In genomic region chr8:83996567-83997505, GRCm38 (mm10) we compare ENCODE assay signal across 9 mouse cellular contexts. TPM values are rescaled to one million over a fixed set of nuclear protein-coding genes. Genes with fewer than 3 reads are reported as not detected.
DNase-seq lines count a peak whose midpoint lies in the region; ATAC-seq and TF ChIP-seq lines count a peak whose summit lies in the region.
"Had no signal": no experiment of that assay in that cellular context is flagged by ENCODE, and none has a peak within 500 bp of the region (broad histone marks: within the 10 kb centered on the region; RNA-seq: fewer than 3 reads in every experiment).

No protein-coding gene starts in this region.

- peaks cover 33% of the 10 kb centered on the region for H3K4me1 ChIP-seq in heart, embryonic 12.5 days (replicated peaks)
- peaks cover 23% of the 10 kb centered on the region for H3K4me1 ChIP-seq in kidney, embryonic 16.5 days (ENCODE audit: insufficient read depth, low read length)
- H3K4me1 ChIP-seq in liver, embryonic 14.5 days (replicated peaks; ENCODE audit: control insufficient read depth in 2 of 2, insufficient read depth in 2 of 2, low read length in 1 of 2) = peaks cover 17 to 25% of the 10 kb centered on the region in 2 experiments
- H3K4me1 ChIP-seq in stomach, embryonic 14.5 days (ENCODE audit: control insufficient read depth, insufficient read depth, low read length) = peaks cover 11% of the 10 kb centered on the region

- DNase-seq in brain, embryonic 18.5 days (ENCODE audit: low read depth, low spot score) = peak; percentile 73
- DNase-seq in liver, embryonic 14.5 days (ENCODE audit: low read depth in 3 of 3, low spot score in 3 of 3) = peak; percentile 76 to 79 (median 78)
- peak; percentile 85 for DNase-seq in neural tube, embryonic 10.5 days (ENCODE audit: extremely low spot score, low spot score)

- no peak for TF ChIP-seq CTCF in liver, embryonic 14.5 days (IDR thresholded peaks at IDR 0.05; ENCODE audit: low read depth)

- peak overlapping the region; percentile 93 for H3K9ac ChIP-seq in heart, embryonic 12.5 days
- peak overlapping the region; percentile 88 for H3K9ac ChIP-seq in kidney, embryonic 16.5 days (replicated peaks; ENCODE audit: low read length)
- H3K9ac ChIP-seq in liver, embryonic 14.5 days (replicated peaks) = peak overlapping the region; percentile 91
- peak overlapping the region; percentile 88 for H3K9ac ChIP-seq in stomach, embryonic 14.5 days (replicated peaks; ENCODE audit: low read depth, low read length)

- peaks cover 19% of the 10 kb centered on the region for H3K27me3 ChIP-seq in heart, embryonic 12.5 days (replicated peaks)
- H3K27me3 ChIP-seq in kidney, embryonic 16.5 days (ENCODE audit: insufficient read depth, low read length) = no peaks in the 10 kb centered on the region
- no peaks in the 10 kb centered on the region for H3K27me3 ChIP-seq in liver, embryonic 14.5 days (ENCODE audit: control insufficient read depth, insufficient read depth, low read length)
- H3K27me3 ChIP-seq in stomach, embryonic 14.5 days (ENCODE audit: control insufficient read depth, insufficient read depth, low read length) = no peaks in the 10 kb centered on the region

- peak overlapping the region; percentile 95 for H3K27ac ChIP-seq in heart, embryonic 12.5 days (ENCODE audit: poor library complexity, severe bottlenecking)
- peak overlapping the region; percentile 97 for H3K27ac ChIP-seq in kidney, embryonic 16.5 days (ENCODE audit: low read length)
- H3K27ac ChIP-seq in liver, embryonic 14.5 days = peak overlapping the region; percentile 75
- H3K27ac ChIP-seq in stomach, embryonic 14.5 days (ENCODE audit: low read length) = peak overlapping the region; percentile 98

- peak overlapping the region; percentile 95 for H3K4me3 ChIP-seq in heart, embryonic 12.5 days
- H3K4me3 ChIP-seq in kidney, embryonic 16.5 days (ENCODE audit: low read length) = peak overlapping the region; percentile 78
- H3K4me3 ChIP-seq in liver, embryonic 14.5 days (ENCODE audit: insufficient read depth in 1 of 2, low read depth in 2 of 2, low read length in 2 of 2) = peak overlapping the region; percentile 85 to 89
- H3K4me3 ChIP-seq in stomach, embryonic 14.5 days (ENCODE audit: low read depth, low read length) = peak overlapping the region; percentile 75

- peak overlapping the region; percentile 89 for H3K4me2 ChIP-seq in heart, embryonic 12.5 days
- peak overlapping the region; percentile 83 for H3K4me2 ChIP-seq in kidney, embryonic 16.5 days (replicated peaks; ENCODE audit: low read depth, low read length)
- H3K4me2 ChIP-seq in liver, embryonic 14.5 days (ENCODE audit: low read depth) = peak overlapping the region; percentile 99
- H3K4me2 ChIP-seq in stomach, embryonic 14.5 days (replicated peaks; ENCODE audit: low read depth, low read length) = peak overlapping the region; percentile 74

- WGBS in heart, embryonic 12.5 days = under 1% methylated on average over 68 of the region's 103 CpGs
- WGBS in kidney, embryonic 16.5 days = 0% methylated on average over 63 of the region's 103 CpGs
- WGBS in liver, embryonic 14.5 days (ENCODE audit: insufficient replicate concordance) = 1% methylated on average over 73 of the region's 103 CpGs
- WGBS in stomach, embryonic 14.5 days = 1% methylated on average over 41 of the region's 103 CpGs

- ATAC-seq in CD4-positive, CD25-positive, alpha-beta regulatory T cell, adult 4 months = peak; percentile 48
- ATAC-seq in erythroblast, adult 5-6 weeks (replicated peaks; ENCODE audit: low FRiP score, poor library complexity, severe bottlenecking) = peak; percentile 77
- peak; percentile 87 for ATAC-seq in heart, embryonic 12.5 days (ENCODE audit: insufficient number of reproducible peaks, low FRiP score)
- peak; percentile 84 for ATAC-seq in kidney, embryonic 16.5 days (ENCODE audit: low FRiP score, low TSS enrichment)
- peak; percentile 87 for ATAC-seq in liver, embryonic 14.5 days (ENCODE audit: insufficient read depth)
- ATAC-seq in stomach, embryonic 14.5 days (ENCODE audit: insufficient number of reproducible peaks, insufficient read depth, low FRiP score, low read depth) = peak; percentile 86

- H3K9me3 ChIP-seq in heart, embryonic 12.5 days (replicated peaks) = no peaks in the 10 kb centered on the region
- no peaks in the 10 kb centered on the region for H3K9me3 ChIP-seq in kidney, embryonic 16.5 days (ENCODE audit: low read length)
- no peaks in the 10 kb centered on the region for H3K9me3 ChIP-seq in liver, embryonic 14.5 days (ENCODE audit: control insufficient read depth, low read length)
- H3K9me3 ChIP-seq in stomach, embryonic 14.5 days (ENCODE audit: control insufficient read depth, low read depth, low read length) = no peaks in the 10 kb centered on the region

- H3K36me3 ChIP-seq in heart, embryonic 12.5 days = peaks cover 53% of the 10 kb centered on the region
- H3K36me3 ChIP-seq in kidney, embryonic 16.5 days (ENCODE audit: insufficient read depth, low read length) = peaks cover 28% of the 10 kb centered on the region
- H3K36me3 ChIP-seq in liver, embryonic 14.5 days (replicated peaks; ENCODE audit: control insufficient read depth, insufficient read depth, low read depth) = peaks cover 25% of the 10 kb centered on the region
- peaks cover 30% of the 10 kb centered on the region; the same call in 1 of the 2 replicates for H3K36me3 ChIP-seq in stomach, embryonic 14.5 days (ENCODE audit: control insufficient read depth, insufficient read depth, low read length)

- peak; percentile 16; the same call in 1 of the 2 replicates for TF ChIP-seq EP300 in liver, embryonic 14.5 days (IDR thresholded peaks at IDR 0.05; ENCODE audit: low read depth)

RNA-seq across cellular contexts. Expression of gene Samd1, which starts 0.6 kb away (rescaled TPM):
- 1 to 10 TPM; 5.9 to 6.3 TPM for polyA plus RNA-seq in CD4-positive, CD25-positive, alpha-beta regulatory T cell, adult 4 months (2017; shearing (Covaris generic))
- total RNA-seq in erythroblast, adult 5-6 weeks (2015; ENCODE audit: low replicate concordance) = 14.8 and 33.2 TPM in 2 replicates
- 32.5 and 36.0 TPM in 2 replicates for total RNA-seq in erythroblast, adult 5-6 weeks (2017; ENCODE audit: low replicate concordance)
- polyA plus RNA-seq in heart, embryonic 12.5 days (2016; fragmentation: Nextera tagmentation; extraction: Ambion mirVana) = 4.5 and 5.8 TPM in 2 replicates
- 9.4 and 11.6 TPM in 2 replicates for polyA plus RNA-seq in kidney, embryonic 16.5 days (2015; fragmentation: Nextera tagmentation; extraction: Ambion mirVana)
- polyA plus RNA-seq in liver, embryonic 14.5 days (2012; rRNA removed) = 32.5 and 34.5 TPM in 2 replicates
- 9.1 and 9.3 TPM in 2 replicates for polyA plus RNA-seq in liver, embryonic 14.5 days (2014; fragmentation: Nextera tagmentation; extraction: Ambion mirVana)
- 17.5 and 18.3 TPM in 2 replicates for polyA plus RNA-seq in stomach, embryonic 14.5 days (2014; fragmentation: Nextera tagmentation; extraction: Ambion mirVana)

RNA-seq across cellular contexts. Expression of gene 1700067K01Rik, which starts 4.5 kb away (rescaled TPM):
- not detected for polyA plus RNA-seq in CD4-positive, CD25-positive, alpha-beta regulatory T cell, adult 4 months (2017; shearing (Covaris generic))
- 1.3 TPM in 1 of 2 replicates, not detected in the other for total RNA-seq in erythroblast, adult 5-6 weeks (2015; ENCODE audit: low replicate concordance)
- 0.51 and 2.6 TPM in 2 replicates for total RNA-seq in erythroblast, adult 5-6 weeks (2017; ENCODE audit: low replicate concordance)
- polyA plus RNA-seq in heart, embryonic 12.5 days (2016; fragmentation: Nextera tagmentation; extraction: Ambion mirVana) = 0.22 and 0.54 TPM in 2 replicates
- 0.51 and 1.1 TPM in 2 replicates for polyA plus RNA-seq in kidney, embryonic 16.5 days (2015; fragmentation: Nextera tagmentation; extraction: Ambion mirVana)
- 0.41 and 0.65 TPM in 2 replicates for polyA plus RNA-seq in liver, embryonic 14.5 days (2012; rRNA removed)
- polyA plus RNA-seq in liver, embryonic 14.5 days (2014; fragmentation: Nextera tagmentation; extraction: Ambion mirVana) = 0.41 and 0.49 TPM in 2 replicates
- 0.71 and 0.87 TPM in 2 replicates for polyA plus RNA-seq in stomach, embryonic 14.5 days (2014; fragmentation: Nextera tagmentation; extraction: Ambion mirVana)
- polyA plus RNA-seq: frontal cortex, adult 2 months had no signal

RNA-seq across cellular contexts. Expression of gene 2210011C24Rik, which starts 15.1 kb away (rescaled TPM):
- polyA plus RNA-seq in CD4-positive, CD25-positive, alpha-beta regulatory T cell, adult 4 months (2017; shearing (Covaris generic)) = not detected
- total RNA-seq in erythroblast, adult 5-6 weeks (2015; ENCODE audit: low replicate concordance) = not detected in 2 replicates
- not detected in 2 replicates for total RNA-seq in erythroblast, adult 5-6 weeks (2017; ENCODE audit: low replicate concordance)
- 0.30 TPM in 1 of 2 replicates, not detected in the other for polyA plus RNA-seq in heart, embryonic 12.5 days (2016; fragmentation: Nextera tagmentation; extraction: Ambion mirVana)
- polyA plus RNA-seq in kidney, embryonic 16.5 days (2015; fragmentation: Nextera tagmentation; extraction: Ambion mirVana) = 7.5 and 9.0 TPM in 2 replicates
- not detected in 2 replicates for polyA plus RNA-seq in liver, embryonic 14.5 days (2012; rRNA removed)
- polyA plus RNA-seq in liver, embryonic 14.5 days (2014; fragmentation: Nextera tagmentation; extraction: Ambion mirVana) = not detected in 2 replicates
- 1.1 and 1.3 TPM in 2 replicates for polyA plus RNA-seq in stomach, embryonic 14.5 days (2014; fragmentation: Nextera tagmentation; extraction: Ambion mirVana)

RNA-seq across cellular contexts. Expression of gene Prkaca, which starts 24.0 kb away (rescaled TPM):
- 10 to 100 TPM in 1 of 2 experiments, 1 to 10 TPM in 1; 9.5 to 15.4 TPM for polyA plus RNA-seq in CD4-positive, CD25-positive, alpha-beta regulatory T cell, adult 4 months (2017; shearing (Covaris generic))
- 7.5 and 9.8 TPM in 2 replicates for total RNA-seq in erythroblast, adult 5-6 weeks (2015; ENCODE audit: low replicate concordance)
- total RNA-seq in erythroblast, adult 5-6 weeks (2017; ENCODE audit: low replicate concordance) = 6.7 and 7.1 TPM in 2 replicates
- 216 and 234 TPM in 2 replicates for polyA plus RNA-seq in heart, embryonic 12.5 days (2016; fragmentation: Nextera tagmentation; extraction: Ambion mirVana)
- 105 and 143 TPM in 2 replicates for polyA plus RNA-seq in kidney, embryonic 16.5 days (2015; fragmentation: Nextera tagmentation; extraction: Ambion mirVana)
- polyA plus RNA-seq in liver, embryonic 14.5 days (2012; rRNA removed) = 19.9 and 24.8 TPM in 2 replicates
- polyA plus RNA-seq in liver, embryonic 14.5 days (2014; fragmentation: Nextera tagmentation; extraction: Ambion mirVana) = 30.6 and 34.0 TPM in 2 replicates
- 101 and 112 TPM in 2 replicates for polyA plus RNA-seq in stomach, embryonic 14.5 days (2014; fragmentation: Nextera tagmentation; extraction: Ambion mirVana)

RNA-seq across cellular contexts. Expression of gene Palm3, which starts 24.4 kb away (rescaled TPM):
- 1 to 10 TPM; 2.0 to 2.9 TPM for polyA plus RNA-seq in CD4-positive, CD25-positive, alpha-beta regulatory T cell, adult 4 months (2017; shearing (Covaris generic))
- total RNA-seq in erythroblast, adult 5-6 weeks (2015; ENCODE audit: low replicate concordance) = not detected in 2 replicates
- not detected in 2 replicates for total RNA-seq in erythroblast, adult 5-6 weeks (2017; ENCODE audit: low replicate concordance)
- 1.7 and 2.1 TPM in 2 replicates for polyA plus RNA-seq in heart, embryonic 12.5 days (2016; fragmentation: Nextera tagmentation; extraction: Ambion mirVana)
- 15.5 and 16.7 TPM in 2 replicates for polyA plus RNA-seq in kidney, embryonic 16.5 days (2015; fragmentation: Nextera tagmentation; extraction: Ambion mirVana)
- 0.11 and 0.19 TPM in 2 replicates for polyA plus RNA-seq in liver, embryonic 14.5 days (2012; rRNA removed)
- 0.09 TPM in 1 of 2 replicates, not detected in the other for polyA plus RNA-seq in liver, embryonic 14.5 days (2014; fragmentation: Nextera tagmentation; extraction: Ambion mirVana)
- polyA plus RNA-seq in stomach, embryonic 14.5 days (2014; fragmentation: Nextera tagmentation; extraction: Ambion mirVana) = 3.2 and 3.6 TPM in 2 replicates

Comparison
In these comparisons a context has a peak if more than half of its experiments do, and no peak if none do; other contexts are left out.
1. Peak in every context shown above with its lines: DNase-seq, ATAC-seq, H3K4me3 ChIP-seq and H3K27ac ChIP-seq.